Mouse (Mus musculus): Measurements from ENCODE around the gene Rhoq. TPM values are rescaled to one million over a fixed set of nuclear protein-coding genes. Genes with fewer than 3 reads are reported as not detected.

The Rhoq gene
- total RNA-seq, 2 experiments from 2014 or later: 39.0 to 48.0 TPM

- no peak for DNase-seq (ENCODE audit: low spot score in 2 of 2)
Observed at GRCm38 (mm10) chr17:86988601-86989184, 25.8 kb downstream of the Rhoq start.

DNA sequence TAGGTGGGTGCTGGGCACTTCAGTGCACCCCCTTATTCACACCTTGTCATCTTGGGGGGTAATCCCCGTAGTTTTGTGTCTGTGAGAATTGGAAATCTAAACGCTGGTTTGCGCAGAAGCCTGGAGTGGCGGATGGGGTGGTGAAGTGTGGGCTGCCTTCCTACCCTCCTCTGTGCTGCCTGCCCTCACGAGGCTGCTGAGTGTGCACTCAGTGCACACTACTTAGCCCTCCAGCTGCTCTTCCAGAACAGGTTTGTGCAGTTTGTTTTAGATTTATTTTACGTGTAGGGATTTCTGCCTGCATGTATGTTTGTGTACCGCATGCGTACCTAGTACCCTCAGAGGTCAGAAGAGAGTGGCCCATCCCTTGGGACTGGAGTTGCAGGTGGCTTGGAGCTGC, 28.4 kb downstream of the Rhoq start:
- no peak for DNase-seq (ENCODE audit: low spot score in 2 of 2)

DNA sequence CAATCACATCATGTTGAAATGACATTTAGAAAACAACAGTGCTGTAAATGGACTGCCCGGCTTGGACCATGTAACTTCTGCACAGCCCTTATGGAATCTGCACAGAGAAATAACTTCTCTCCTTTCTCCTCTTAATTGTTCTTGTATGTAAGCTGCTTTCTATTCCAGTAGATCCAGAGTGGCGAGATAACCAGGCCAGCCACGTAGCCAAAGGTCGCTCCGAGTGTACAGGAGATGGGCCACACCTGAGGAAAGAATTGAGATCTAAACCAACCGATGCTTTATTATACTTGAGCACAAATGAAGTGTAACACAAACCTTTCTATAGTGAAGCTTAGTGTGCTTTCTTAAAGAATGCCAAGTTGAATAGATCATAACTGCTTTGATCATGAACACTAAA, 34.4 kb downstream of the Rhoq start:
- DNase-seq (ENCODE audit: low spot score in 2 of 2): no peak

GRCm38 (mm10) chr17:87008950-87009349, 46.1 kb downstream of the Rhoq start:
- no peak for DNase-seq (ENCODE audit: low spot score in 2 of 2)

- DNase-seq (ENCODE audit: low spot score in 2 of 2): peak; percentile 76 to 92
Observed at GRCm38 (mm10) chr17:87011301-87012019, 48.6 kb downstream of the Rhoq start.

GRCm38 (mm10) chr17:87019692-87020091, 56.8 kb downstream of the Rhoq start:
- no peak for DNase-seq (ENCODE audit: low spot score in 2 of 2)

- no peak for DNase-seq (ENCODE audit: low spot score in 2 of 2)
Observed at GRCm38 (mm10) chr17:87024491-87025242, 61.8 kb downstream of the Rhoq start.

DNA sequence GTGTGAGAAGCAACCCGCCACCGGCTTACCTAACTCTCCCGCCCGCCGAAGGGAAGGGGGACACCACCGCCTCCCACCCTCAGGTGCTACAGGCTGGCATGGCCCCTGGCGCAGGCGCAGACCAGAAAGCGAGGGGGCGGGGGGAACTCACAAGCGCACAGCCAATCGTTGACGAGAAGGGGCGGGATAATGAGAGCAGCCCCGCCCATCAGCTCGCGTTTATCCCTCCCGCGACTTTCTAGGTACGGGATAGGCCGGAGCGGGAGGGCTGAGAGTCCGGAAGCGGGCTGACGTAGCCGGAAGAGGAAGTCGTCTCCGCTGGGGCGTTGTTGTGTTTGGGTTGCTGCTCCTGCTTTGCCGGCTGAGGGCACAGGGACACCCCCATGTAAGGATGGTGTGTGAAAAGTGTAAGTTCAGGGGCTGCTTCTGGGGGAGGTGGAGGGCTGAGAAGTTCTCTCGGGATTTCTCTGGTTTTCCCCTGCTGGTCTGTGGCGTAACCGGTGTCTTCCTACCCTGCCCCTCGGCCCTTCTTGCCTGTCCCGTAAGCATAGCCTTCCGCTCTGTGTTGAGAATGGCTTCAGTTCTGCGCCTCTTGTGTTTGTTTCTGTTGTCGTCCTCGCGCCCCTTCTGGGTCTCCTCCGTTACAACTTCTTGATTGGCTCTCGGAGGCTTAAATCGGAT, 62.5 kb downstream of the Rhoq start, which contains the start of the genes Pigf and Cript:
Gene Pigf (minus strand): TSS at position 138 of the 681 bp plus-strand sequence.
Gene Cript (plus strand): TSS at position 282 of the 681 bp plus-strand sequence.
- peak; percentile 97 to 99 for DNase-seq (ENCODE audit: low spot score in 2 of 2)

DNA sequence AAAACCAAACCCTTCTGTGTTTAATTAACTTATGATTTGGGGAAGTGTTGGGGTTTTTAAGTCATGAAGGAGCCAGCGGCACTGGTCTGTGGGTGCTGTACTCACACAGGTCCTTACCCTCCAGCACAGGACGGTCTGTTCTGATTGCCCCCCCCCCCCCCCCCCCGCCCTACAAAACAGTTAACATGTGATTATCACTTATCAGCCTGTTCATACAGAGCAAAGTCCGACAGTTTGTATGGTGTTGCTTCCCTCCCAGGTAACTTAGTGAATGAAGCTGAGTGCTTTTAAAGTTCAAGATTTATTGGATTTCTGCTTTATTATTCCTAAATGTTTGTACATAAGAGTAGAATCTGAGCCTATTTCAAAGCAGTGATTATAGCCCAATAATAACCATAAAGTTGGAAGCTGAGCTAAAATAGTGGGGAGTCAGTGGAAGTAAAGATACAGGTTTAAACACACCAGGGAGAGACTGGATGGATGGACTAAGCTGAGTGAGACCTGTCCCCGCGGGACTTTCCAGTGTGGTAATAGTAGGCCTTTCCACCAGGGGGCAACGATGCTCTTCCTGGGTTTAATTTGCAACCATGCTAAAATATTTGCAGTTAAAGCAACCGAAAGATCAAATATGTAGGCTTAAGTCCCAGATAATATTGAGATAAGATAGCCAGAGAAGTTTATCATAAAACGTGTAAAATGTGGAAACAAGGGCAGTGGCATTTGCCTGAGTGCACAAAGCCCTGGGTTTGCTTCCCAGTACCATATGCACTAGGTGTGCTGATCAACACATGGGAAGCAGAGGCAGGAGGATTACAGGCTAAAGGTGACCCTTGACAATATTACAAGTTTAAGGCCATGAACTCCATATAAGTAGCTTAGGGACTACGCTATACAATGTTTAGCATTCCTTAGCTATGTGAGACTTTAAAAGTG, 73.5 kb downstream of the Rhoq start:
- peak in 1 of 2 experiments; percentile 30 for DNase-seq (ENCODE audit: low spot score in 2 of 2)

DNA sequence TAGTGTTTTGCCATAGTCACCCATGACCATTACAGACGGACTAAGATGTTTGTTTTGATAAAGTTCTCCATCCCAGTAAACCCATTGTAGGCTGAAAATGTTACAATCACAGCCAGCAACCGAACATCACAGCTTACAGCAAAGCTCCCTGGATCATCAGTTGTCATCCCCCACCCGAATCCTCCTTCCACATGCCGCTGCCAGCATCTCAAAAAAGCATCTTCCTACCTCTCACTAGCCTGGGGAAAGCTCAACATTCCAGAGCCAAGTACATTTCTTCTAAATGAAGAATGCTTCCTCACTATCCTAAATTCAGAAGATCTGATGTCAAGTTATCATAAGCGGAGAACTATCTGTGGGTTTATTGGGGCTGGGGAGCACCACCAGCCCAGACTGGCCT, 75.6 kb downstream of the Rhoq start:
- DNase-seq (ENCODE audit: low spot score in 2 of 2): no peak

DNA sequence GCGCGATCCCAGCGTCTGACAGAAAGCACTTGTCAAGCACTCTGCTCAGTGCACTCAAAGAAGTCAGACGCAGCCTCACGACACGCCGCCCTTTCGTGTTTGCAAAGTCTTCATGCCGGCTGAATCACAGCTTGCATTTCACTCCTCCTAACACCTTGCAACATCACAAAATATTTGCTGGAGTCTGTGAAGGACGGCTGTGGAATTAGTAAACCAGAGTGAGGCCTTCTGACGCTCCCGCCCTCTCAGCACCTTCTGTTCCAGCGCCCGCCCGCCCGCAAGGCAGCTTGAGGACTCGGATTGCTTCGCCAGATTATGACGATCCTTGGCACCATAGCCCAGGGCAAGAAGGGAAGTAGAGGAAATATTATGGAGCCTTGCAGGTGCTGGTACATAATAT, 78.9 kb downstream of the Rhoq start:
- DNase-seq (ENCODE audit: low spot score in 2 of 2): peak; percentile 45 to 57

- peak; percentile 73 to 96 for DNase-seq (ENCODE audit: low spot score in 2 of 2)
Observed at GRCm38 (mm10) chr17:87044364-87044763, 81.5 kb downstream of the Rhoq start.

- no peak for DNase-seq (ENCODE audit: low spot score in 2 of 2)
Observed at GRCm38 (mm10) chr17:87044796-87045195, 81.9 kb downstream of the Rhoq start.

Other genes with a start within 250 kb of the Rhoq start
- 10 to 100 TPM; 83.0 to 84.1 TPM for gene Epas1, start 209.4 kb upstream of the Rhoq start, total RNA-seq (2021)
- gene Tmem247, start 45.7 kb upstream of the Rhoq start, total RNA-seq (2021): not detected
- not detected for gene Atp6v1e2, start 15.2 kb upstream of the Rhoq start, total RNA-seq (2021)
- gene Pigf, start 62.3 kb downstream of the Rhoq start, total RNA-seq (2021): 10 to 100 TPM; 14.7 to 16.2 TPM
- gene Cript, start 62.5 kb downstream of the Rhoq start, total RNA-seq (2021): 10 to 100 TPM; 54.0 to 57.2 TPM
- gene Socs5, start 144.6 kb downstream of the Rhoq start, total RNA-seq (2021): 100 to 1,000 TPM; 114 TPM